Mouse (Mus musculus): ENCODE data around the gene Tcea2. TPM values are rescaled to one million over a fixed set of nuclear protein-coding genes. Genes with fewer than 3 reads are reported as not detected.

Gene Tcea2
- polyA plus RNA-seq, 1 experiment from 2014 or later, result 25.2 TPM

- Histone ChIP-seq H3K36me3 (ENCODE audit: control insufficient read depth, insufficient read depth, low read length) (no peaks in the 10 kb centered on the region), H3K4me3 (ENCODE audit: low read depth, low read length) (no peak within 1 kb of the TSS), H3K4me2 (ENCODE audit: low read depth, severe bottlenecking) (no peak within 1 kb of the TSS), H3K4me1 (ENCODE audit: control insufficient read depth, insufficient read depth, low read length) (no peaks in the 10 kb centered on the region), H3K27me3 (ENCODE audit: control insufficient read depth, insufficient read depth, low read length) (no peaks in the 10 kb centered on the region), H3K9me3 (ENCODE audit: control insufficient read depth, low read length) (no peaks in the 10 kb centered on the region), H3K27ac (replicated peaks; ENCODE audit: low read depth, low read length) (no peak within 1 kb of the TSS), H3K9ac (ENCODE audit: low read length) (no peak within 1 kb of the TSS)
- WGBS, result 43% methylated on average over 5 of the region's 5 CpGs
- ATAC-seq (ENCODE audit: insufficient number of reproducible peaks, low FRiP score, low TSS enrichment, low read depth) (no peak), DNase-seq (ENCODE audit: low spot score) (no peak)
Observed at GRCm38 (mm10) chr2:181698241-181698640, 18.1 kb downstream of the Tcea2 start, which contains the start of gene Lkaaear1. Gene Lkaaear1 (minus strand): TSS chr2:181698442.

- no peak overlapping the region for H3K4me3 ChIP-seq (ENCODE audit: low read depth, low read length)
- H3K36me3 ChIP-seq (ENCODE audit: control insufficient read depth, insufficient read depth, low read length), result no peaks in the 10 kb centered on the region
- no peak overlapping the region for H3K4me2 ChIP-seq (ENCODE audit: low read depth, severe bottlenecking)
- no peaks in the 10 kb centered on the region for H3K4me1 ChIP-seq (ENCODE audit: control insufficient read depth, insufficient read depth, low read length)
- no peak overlapping the region for H3K27ac ChIP-seq (replicated peaks; ENCODE audit: low read depth, low read length)
- no peaks in the 10 kb centered on the region for H3K27me3 ChIP-seq (ENCODE audit: control insufficient read depth, insufficient read depth, low read length)
- ATAC-seq (ENCODE audit: insufficient number of reproducible peaks, low FRiP score, low TSS enrichment, low read depth) (no peak), DNase-seq (ENCODE audit: low spot score) (no peak)
- 32% methylated on average over 4 of the region's 4 CpGs for WGBS
- no peak overlapping the region for H3K9ac ChIP-seq (ENCODE audit: low read length)
- no peaks in the 10 kb centered on the region for H3K9me3 ChIP-seq (ENCODE audit: control insufficient read depth, low read length)
Observed at GRCm38 (mm10) chr2:181706668-181707067, 26.6 kb downstream of the Tcea2 start.

- Histone ChIP-seq H3K4me1 (ENCODE audit: control insufficient read depth, insufficient read depth, low read length) (0 out of 2 replicates have a peak, but pooled peaks cover 2% of the 10 kb centered on the region), H3K4me2 (ENCODE audit: low read depth, severe bottlenecking) (no peak overlapping the region), H3K36me3 (ENCODE audit: control insufficient read depth, insufficient read depth, low read length) (no peaks in the 10 kb centered on the region), H3K9me3 (ENCODE audit: control insufficient read depth, low read length) (no peaks in the 10 kb centered on the region), H3K27ac (replicated peaks; ENCODE audit: low read depth, low read length) (no peak overlapping the region), H3K4me3 (ENCODE audit: low read depth, low read length) (no peak overlapping the region), H3K27me3 (ENCODE audit: control insufficient read depth, insufficient read depth, low read length) (no peaks in the 10 kb centered on the region; the same call in 1 of the 2 replicates), H3K9ac (ENCODE audit: low read length) (no peak overlapping the region)
- DNase-seq (ENCODE audit: low spot score), result no peak
- WGBS, result 86% methylated on average over 1 of the region's 1 CpGs
- no peak for ATAC-seq (ENCODE audit: insufficient number of reproducible peaks, low FRiP score, low TSS enrichment, low read depth)
Observed at GRCm38 (mm10) chr2:181713749-181714148, 33.6 kb downstream of the Tcea2 start.

GRCm38 (mm10) chr2:181714903-181715326 is 34.8 kb downstream of the Tcea2 start, which contains the start of gene Oprl1:
Gene Oprl1 (plus strand): TSS chr2:181715016.
- Histone ChIP-seq H3K4me3 (ENCODE audit: low read depth, low read length) (no peak within 1 kb of the TSS), H3K9me3 (ENCODE audit: control insufficient read depth, low read length) (no peaks in the 10 kb centered on the region), H3K36me3 (ENCODE audit: control insufficient read depth, insufficient read depth, low read length) (no peaks in the 10 kb centered on the region), H3K4me2 (ENCODE audit: low read depth, severe bottlenecking) (peak within 1 kb of the TSS; percentile 24; the same call in 1 of the 2 replicates), H3K27me3 (ENCODE audit: control insufficient read depth, insufficient read depth, low read length) (no peaks in the 10 kb centered on the region; the same call in 1 of the 2 replicates), H3K4me1 (ENCODE audit: control insufficient read depth, insufficient read depth, low read length) (0 out of 2 replicates have a peak, but pooled peaks cover 2% of the 10 kb centered on the region), H3K27ac (replicated peaks; ENCODE audit: low read depth, low read length) (no peak within 1 kb of the TSS), H3K9ac (ENCODE audit: low read length) (no peak within 1 kb of the TSS)
- DNase-seq (ENCODE audit: low spot score) (peak; percentile 34), ATAC-seq (ENCODE audit: insufficient number of reproducible peaks, low FRiP score, low TSS enrichment, low read depth) (0 out of 2 replicates have a peak, but pooled peaks have one; percentile 39)
- 3% methylated on average over 7 of the region's 7 CpGs for WGBS

GRCm38 (mm10) chr2:181715382-181715781 is 35.3 kb downstream of the Tcea2 start:
- Histone ChIP-seq H3K27ac (replicated peaks; ENCODE audit: low read depth, low read length) (no peak overlapping the region), H3K4me3 (ENCODE audit: low read depth, low read length) (no peak overlapping the region), H3K4me1 (ENCODE audit: control insufficient read depth, insufficient read depth, low read length) (0 out of 2 replicates have a peak, but pooled peaks cover 2% of the 10 kb centered on the region), H3K9me3 (ENCODE audit: control insufficient read depth, low read length) (no peaks in the 10 kb centered on the region), H3K27me3 (ENCODE audit: control insufficient read depth, insufficient read depth, low read length) (no peaks in the 10 kb centered on the region; the same call in 1 of the 2 replicates), H3K36me3 (ENCODE audit: control insufficient read depth, insufficient read depth, low read length) (no peaks in the 10 kb centered on the region), H3K9ac (ENCODE audit: low read length) (no peak overlapping the region), H3K4me2 (ENCODE audit: low read depth, severe bottlenecking) (peak overlapping the region; percentile 24; the same call in 1 of the 2 replicates)
- WGBS, result 89% methylated on average over 3 of the region's 3 CpGs
- no peak for ATAC-seq (ENCODE audit: insufficient number of reproducible peaks, low FRiP score, low TSS enrichment, low read depth)
- no peak for DNase-seq (ENCODE audit: low spot score)

- Histone ChIP-seq H3K9me3 (ENCODE audit: control insufficient read depth, low read length) (no peaks in the 10 kb centered on the region), H3K36me3 (ENCODE audit: control insufficient read depth, insufficient read depth, low read length) (no peaks in the 10 kb centered on the region), H3K4me2 (ENCODE audit: low read depth, severe bottlenecking) (no peak overlapping the region), H3K27ac (replicated peaks; ENCODE audit: low read depth, low read length) (no peak overlapping the region), H3K9ac (ENCODE audit: low read length) (no peak overlapping the region), H3K27me3 (ENCODE audit: control insufficient read depth, insufficient read depth, low read length) (no peaks in the 10 kb centered on the region; the same call in 1 of the 2 replicates), H3K4me3 (ENCODE audit: low read depth, low read length) (no peak overlapping the region), H3K4me1 (ENCODE audit: control insufficient read depth, insufficient read depth, low read length) (0 out of 2 replicates have a peak, but pooled peaks cover 2% of the 10 kb centered on the region)
- WGBS, result 83% methylated on average over 3 of the region's 3 CpGs
- DNase-seq (ENCODE audit: low spot score) (no peak), ATAC-seq (ENCODE audit: insufficient number of reproducible peaks, low FRiP score, low TSS enrichment, low read depth) (no peak)
Observed at GRCm38 (mm10) chr2:181716991-181717390, 36.9 kb downstream of the Tcea2 start.

GRCm38 (mm10) chr2:181720061-181720460 is 40.0 kb downstream of the Tcea2 start:
- Histone ChIP-seq H3K27me3 (ENCODE audit: control insufficient read depth, insufficient read depth, low read length) (no peaks in the 10 kb centered on the region), H3K36me3 (ENCODE audit: control insufficient read depth, insufficient read depth, low read length) (no peaks in the 10 kb centered on the region)

GRCm38 (mm10) chr2:181721200-181721599 is 41.1 kb downstream of the Tcea2 start:
- Histone ChIP-seq H3K27me3 (ENCODE audit: control insufficient read depth, insufficient read depth, low read length) (no peaks in the 10 kb centered on the region), H3K4me1 (ENCODE audit: control insufficient read depth, insufficient read depth, low read length) (no peaks in the 10 kb centered on the region), H3K36me3 (ENCODE audit: control insufficient read depth, insufficient read depth, low read length) (no peaks in the 10 kb centered on the region), H3K9me3 (ENCODE audit: control insufficient read depth, low read length) (no peaks in the 10 kb centered on the region), H3K4me3 (ENCODE audit: low read depth, low read length) (no peak overlapping the region), H3K4me2 (ENCODE audit: low read depth, severe bottlenecking) (no peak overlapping the region), H3K27ac (replicated peaks; ENCODE audit: low read depth, low read length) (no peak overlapping the region), H3K9ac (ENCODE audit: low read length) (no peak overlapping the region)
- no peak for ATAC-seq (ENCODE audit: insufficient number of reproducible peaks, low FRiP score, low TSS enrichment, low read depth)
- DNase-seq (ENCODE audit: low spot score), result no peak

More at GRCm38 (mm10) chr2:181720061-181720460, 40.0 kb downstream of the Tcea2 start:
- DNase-seq (ENCODE audit: low spot score), result no peak
- Histone ChIP-seq H3K4me3 (ENCODE audit: low read depth, low read length) (no peak overlapping the region), H3K4me1 (ENCODE audit: control insufficient read depth, insufficient read depth, low read length) (no peaks in the 10 kb centered on the region), H3K9me3 (ENCODE audit: control insufficient read depth, low read length) (no peaks in the 10 kb centered on the region), H3K4me2 (ENCODE audit: low read depth, severe bottlenecking) (no peak overlapping the region), H3K9ac (ENCODE audit: low read length) (no peak overlapping the region), H3K27ac (replicated peaks; ENCODE audit: low read depth, low read length) (no peak overlapping the region)
- WGBS, result 37% methylated on average over 3 of the region's 3 CpGs
- no peak for ATAC-seq (ENCODE audit: insufficient number of reproducible peaks, low FRiP score, low TSS enrichment, low read depth)

GRCm38 (mm10) chr2:181722213-181722612 is 42.1 kb downstream of the Tcea2 start:
- no peaks in the 10 kb centered on the region for H3K4me1 ChIP-seq (ENCODE audit: control insufficient read depth, insufficient read depth, low read length)
- DNase-seq (ENCODE audit: low spot score), result peak; percentile 62
- ATAC-seq (ENCODE audit: insufficient number of reproducible peaks, low FRiP score, low TSS enrichment, low read depth), result no peak
- no peak overlapping the region for H3K4me3 ChIP-seq (ENCODE audit: low read depth, low read length)
- no peaks in the 10 kb centered on the region for H3K36me3 ChIP-seq (ENCODE audit: control insufficient read depth, insufficient read depth, low read length)
- no peak overlapping the region for H3K9ac ChIP-seq (ENCODE audit: low read length)
- H3K27ac ChIP-seq (replicated peaks; ENCODE audit: low read depth, low read length), result no peak overlapping the region
- 11% methylated on average over 3 of the region's 3 CpGs for WGBS
- no peaks in the 10 kb centered on the region for H3K9me3 ChIP-seq (ENCODE audit: control insufficient read depth, low read length)
- H3K4me2 ChIP-seq (ENCODE audit: low read depth, severe bottlenecking), result no peak overlapping the region
- H3K27me3 ChIP-seq (ENCODE audit: control insufficient read depth, insufficient read depth, low read length), result no peaks in the 10 kb centered on the region

All from limb, embryonic 11.5 days (tissue).